Mouse (Mus musculus) intestine, postnatal 0 days (tissue): ENCODE results near the gene Zfyve28. TPM values are rescaled to one million over a fixed set of nuclear protein-coding genes. Genes with fewer than 3 reads are reported as not detected.

ENCODE experiments used
- ATAC-seq: fragments of 200-750 bp; cut with Nextera tagmentation; 2 replicates; pipeline ENCODE4 v1.8.0; 2017; ENCODE audit warnings: mild to moderate bottlenecking, moderate TSS enrichment, moderate library complexity
- H3K27ac ChIP-seq: fragments of 300-500 bp; sonication (generic); 2 replicates; pipeline ENCODE4 v1.5.1; 2014; ENCODE audit warnings: mild to moderate bottlenecking, low read depth, low read length, moderate library complexity
- H3K27me3 ChIP-seq: fragments of 300-500 bp; sonication (generic); replicated peaks from 2 replicates; pipeline ENCODE4 v1.6.1; 2014; ENCODE audit warnings: low read length, mixed read lengths; ENCODE audit not compliant: control insufficient read depth, insufficient read depth
- H3K36me3 ChIP-seq: fragments of 300-500 bp; sonication (generic); 2 replicates; pipeline ENCODE4 v1.6.1; 2014; ENCODE audit warnings: mild to moderate bottlenecking, moderate library complexity; ENCODE audit not compliant: control insufficient read depth, insufficient read depth
- H3K4me1 ChIP-seq: fragments of 300-500 bp; sonication (generic); replicated peaks from 2 replicates; pipeline ENCODE4 v1.6.1; 2014; ENCODE audit warnings: antibody characterized with exemption, low read length, mixed read lengths; ENCODE audit not compliant: control insufficient read depth, insufficient read depth
- H3K4me2 ChIP-seq: fragments of 300-500 bp; sonication (generic); replicated peaks from 2 replicates; pipeline ENCODE4 v1.6.1; 2014; ENCODE audit warnings: low read depth, mild to moderate bottlenecking, moderate library complexity
- H3K4me3 ChIP-seq: fragments of 300-500 bp; sonication (generic); 2 replicates; pipeline ENCODE4 v1.5.1; 2014; ENCODE audit warnings: low read depth, low read length
- H3K9ac ChIP-seq: fragments of 300-500 bp; sonication (generic); 2 replicates; pipeline ENCODE4 v1.6.1; 2014; ENCODE audit warnings: mild to moderate bottlenecking, low read depth, low read length
- H3K9me3 ChIP-seq: fragments of 300-500 bp; sonication (generic); 2 replicates; pipeline ENCODE4 v1.6.1; 2016; ENCODE audit warnings: mixed run types; ENCODE audit not compliant: control insufficient read depth
- CTCF ChIP-seq: sonication (generic); IDR thresholded peaks from 2 replicates; pipeline ENCODE4 v1.5.1; 2016; ENCODE audit warnings: low read depth, mild to moderate bottlenecking, control low read depth, antibody characterized with exemption, moderate library complexity
- WGBS: fragments of 180-500 bp; shearing (Covaris S2); extraction: QIAGEN DNeasy Blood & Tissue Kit; methylation state at CpG from one replicate; pipeline ENCODE4 v1.1.7; 2014; 5-methylcytosine and 5-hydroxymethylcytosine counted together
- polyA plus RNA-seq: library from polyadenylated mRNA; unstranded; fragments of >200 nt; fragmentation: Nextera tagmentation; extraction: Ambion mirVana; gene quantifications from 2 replicates; pipeline ENCODE4 v1.2.1, GENCODE M21; 2015

Gene Zfyve28
- polyA plus RNA-seq, 1 experiment from 2014 or later = 0.05 TPM

GRCm38 (mm10) chr5:34174021-34174420, 114.2 kb downstream of the Zfyve28 start:
- no peaks in the 10 kb centered on the region; the same call in 1 of the 2 replicates for H3K4me1 ChIP-seq
- H3K27me3 ChIP-seq = no peaks in the 10 kb centered on the region
- no peaks in the 10 kb centered on the region for H3K9me3 ChIP-seq
- 74% methylated on average over 2 of the region's 2 CpGs for WGBS
- no peak overlapping the region for H3K27ac ChIP-seq
- H3K9ac ChIP-seq = no peak overlapping the region
- H3K4me3 ChIP-seq = no peak overlapping the region
- H3K36me3 ChIP-seq = peaks cover 56% of the 10 kb centered on the region
- no peak for TF ChIP-seq CTCF
- ATAC-seq = no peak
- H3K4me2 ChIP-seq = no peak overlapping the region

GRCm38 (mm10) chr5:34170726-34171125, 117.5 kb downstream of the Zfyve28 start:
- H3K9ac ChIP-seq = no peak overlapping the region
- H3K9me3 ChIP-seq = no peaks in the 10 kb centered on the region
- H3K4me3 ChIP-seq = no peak overlapping the region
- no peaks in the 10 kb centered on the region for H3K27me3 ChIP-seq
- peaks cover 25% of the 10 kb centered on the region for H3K36me3 ChIP-seq
- no peak overlapping the region for H3K27ac ChIP-seq
- no peak for TF ChIP-seq CTCF
- no peak for ATAC-seq
- no peaks in the 10 kb centered on the region; the same call in 1 of the 2 replicates for H3K4me1 ChIP-seq
- 63% methylated on average over 4 of the region's 4 CpGs for WGBS
- no peak overlapping the region for H3K4me2 ChIP-seq

GRCm38 (mm10) chr5:34169954-34170353, 118.3 kb downstream of the Zfyve28 start:
- Histone ChIP-seq H3K4me3 (peak overlapping the region; percentile 77), H3K4me1 (no peaks in the 10 kb centered on the region; the same call in 1 of the 2 replicates)
- no peak for TF ChIP-seq CTCF

GRCm38 (mm10) chr5:34168950-34169891, 119.0 kb downstream of the Zfyve28 start, which contains the start of the genes Poln and Haus3:
TSS of gene Poln (minus strand) at chr5:34169448.
TSS of gene Haus3 (minus strand) at chr5:34169527.
- H3K9me3 ChIP-seq = no peaks in the 10 kb centered on the region
- ATAC-seq = peak; percentile 99
- H3K4me3 ChIP-seq = peak within 1 kb of the TSS; percentile 77
- no peaks in the 10 kb centered on the region; the same call in 1 of the 2 replicates for H3K4me1 ChIP-seq
- H3K9ac ChIP-seq = peak within 1 kb of the TSS; percentile 75
- TF ChIP-seq CTCF = peak; percentile 50
- no peaks in the 10 kb centered on the region for H3K27me3 ChIP-seq
- under 1% methylated on average over 57 of the region's 57 CpGs for WGBS
- peak within 1 kb of the TSS; percentile 70 for H3K4me2 ChIP-seq
- H3K27ac ChIP-seq = peak within 1 kb of the TSS; percentile 78
- peaks cover 10% of the 10 kb centered on the region; the same call in 1 of the 2 replicates for H3K36me3 ChIP-seq

More at GRCm38 (mm10) chr5:34169954-34170353, 118.3 kb downstream of the Zfyve28 start:
- 0 out of 2 replicates have a peak overlapping the region, but pooled peaks have one; percentile 8 for H3K9ac ChIP-seq
- H3K36me3 ChIP-seq = peaks cover 17% of the 10 kb centered on the region
- no peaks in the 10 kb centered on the region for H3K27me3 ChIP-seq
- WGBS = 85% methylated on average over 3 of the region's 3 CpGs
- no peak for ATAC-seq
- H3K4me2 ChIP-seq = peak overlapping the region; percentile 62
- no peaks in the 10 kb centered on the region for H3K9me3 ChIP-seq
- H3K27ac ChIP-seq = peak overlapping the region; percentile 78

- Histone ChIP-seq H3K4me1 (no peaks in the 10 kb centered on the region; the same call in 1 of the 2 replicates), H3K9ac (no peak overlapping the region), H3K4me3 (no peak overlapping the region), H3K36me3 (peaks cover 5% of the 10 kb centered on the region; the same call in 1 of the 2 replicates), H3K27ac (no peak overlapping the region), H3K4me2 (no peak overlapping the region), H3K27me3 (no peaks in the 10 kb centered on the region), H3K9me3 (no peaks in the 10 kb centered on the region)
- no peak for ATAC-seq
- WGBS = 78% methylated on average over 4 of the region's 4 CpGs
- TF ChIP-seq CTCF = no peak
These were observed 120.4 kb downstream of the Zfyve28 start for GRCm38 (mm10) chr5:34167857-34168256.

GRCm38 (mm10) chr5:34165793-34166192, 122.5 kb downstream of the Zfyve28 start:
- WGBS = 57% methylated on average over 4 of the region's 4 CpGs
- TF ChIP-seq CTCF = no peak
- Histone ChIP-seq H3K4me3 (no peak overlapping the region), H3K9ac (no peak overlapping the region), H3K36me3 (no peaks in the 10 kb centered on the region), H3K9me3 (no peaks in the 10 kb centered on the region), H3K4me1 (no peaks in the 10 kb centered on the region; the same call in 1 of the 2 replicates), H3K27ac (no peak overlapping the region), H3K4me2 (no peak overlapping the region), H3K27me3 (no peaks in the 10 kb centered on the region)
- ATAC-seq = no peak
